Mouse (Mus musculus) gastrocnemius, adult 8-10 months (tissue): ENCODE results near the gene Cbs. TPM values are rescaled to one million over a fixed set of nuclear protein-coding genes. Genes with fewer than 3 reads are reported as not detected.
"Not testable (repeated sequence)": the region's sequence is repeated elsewhere in the genome, so short reads cannot be mapped to it uniquely, and the experiment has no call there.

Source experiments
- DNase-seq, 2 experiments: peaks; one replicate each; pipeline ENCODE4 v3.0.0; 2022; ENCODE audit warnings: low spot score in 2 of 2
- total RNA-seq, 4 experiments: library from RNA; stranded (reverse); gene quantifications; 2 replicates each; pipeline ENCODE4 v1.2.4; 2022

Gene Cbs
- total RNA-seq, 4 experiments from 2014 or later = 0.31 to 1.4 (median 0.76) TPM

DNA sequence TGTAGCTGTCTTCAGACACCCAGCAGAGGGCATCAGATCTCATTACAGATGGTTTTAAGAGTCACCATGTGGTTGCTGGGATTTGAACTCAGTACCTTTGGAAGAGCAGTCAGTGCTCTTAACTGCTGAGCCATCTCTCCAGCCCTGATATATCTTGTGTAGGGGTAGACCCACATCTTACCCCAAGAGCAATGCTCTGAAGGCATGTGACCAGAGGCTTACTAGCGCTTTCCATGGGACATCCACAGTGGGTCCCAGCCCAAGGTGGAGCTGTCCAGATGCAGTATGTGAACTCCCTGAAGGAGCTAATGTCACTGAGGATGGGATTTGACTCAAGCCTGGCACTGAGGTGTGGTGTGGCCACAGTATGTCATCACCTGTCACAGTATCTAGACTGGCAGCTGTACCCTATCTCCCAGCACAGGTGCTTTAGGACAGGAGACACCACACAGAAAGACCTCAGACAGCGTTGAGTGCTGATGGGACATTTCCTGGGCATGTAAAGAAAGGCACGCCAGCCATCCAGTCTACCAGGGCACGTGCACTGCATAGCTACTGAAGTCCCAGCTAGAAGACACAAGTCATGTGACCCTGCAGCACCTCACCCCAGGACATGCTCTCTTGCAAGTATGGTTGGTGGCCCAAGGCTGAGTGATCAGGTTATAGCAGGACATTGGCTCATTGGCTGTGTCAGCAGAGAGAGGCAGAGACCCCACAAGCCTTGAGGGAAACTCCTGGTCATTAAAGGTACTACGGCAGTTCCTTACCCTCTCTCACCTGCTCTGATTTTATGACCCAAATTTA, 9.4 kb upstream of the Cbs start:
- DNase-seq = no peak

DNA sequence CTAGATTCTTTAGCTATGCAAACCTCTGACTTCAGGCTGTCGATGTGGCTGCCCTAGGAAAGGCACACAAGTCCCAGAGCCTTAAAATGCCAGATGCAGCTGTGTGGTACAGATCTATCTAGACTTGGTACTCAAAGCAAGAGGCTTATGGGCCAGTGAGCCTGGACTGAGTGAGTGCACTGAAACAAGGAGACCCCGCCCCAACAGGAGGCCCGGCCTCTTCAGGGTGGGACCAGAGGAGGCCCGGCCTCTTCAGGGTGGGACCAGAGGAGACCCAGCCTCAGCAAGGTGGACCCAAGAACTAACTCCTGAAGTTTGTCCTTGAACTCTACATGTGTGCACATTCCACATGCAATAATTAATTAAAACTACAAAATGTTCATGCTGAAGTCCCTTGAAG, 5.9 kb upstream of the Cbs start:
- no peak for DNase-seq

GRCm38 (mm10) chr17:31642331-31642730, 5.3 kb upstream of the Cbs start:
- no peak for DNase-seq

DNA sequence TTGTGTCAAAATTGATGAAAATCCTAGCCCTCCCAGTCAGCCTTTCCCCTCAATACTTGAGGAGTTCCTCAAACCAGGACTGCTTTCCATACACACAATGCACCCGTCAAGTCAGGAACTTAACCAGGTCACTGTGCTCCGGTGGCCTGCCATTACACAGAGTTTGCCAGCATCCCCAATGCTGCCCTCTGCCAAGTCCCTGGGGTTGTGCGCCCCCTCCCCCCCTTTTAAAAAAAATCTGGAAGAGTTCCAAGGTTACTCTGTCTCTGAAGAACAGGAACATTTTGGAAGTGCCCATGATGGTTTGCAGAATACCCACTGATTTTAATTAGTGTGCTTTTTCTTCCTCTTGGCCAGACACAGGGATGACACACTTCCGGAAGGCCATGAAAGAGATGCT, 2.6 kb upstream of the Cbs start:
- DNase-seq = no peak

DNA sequence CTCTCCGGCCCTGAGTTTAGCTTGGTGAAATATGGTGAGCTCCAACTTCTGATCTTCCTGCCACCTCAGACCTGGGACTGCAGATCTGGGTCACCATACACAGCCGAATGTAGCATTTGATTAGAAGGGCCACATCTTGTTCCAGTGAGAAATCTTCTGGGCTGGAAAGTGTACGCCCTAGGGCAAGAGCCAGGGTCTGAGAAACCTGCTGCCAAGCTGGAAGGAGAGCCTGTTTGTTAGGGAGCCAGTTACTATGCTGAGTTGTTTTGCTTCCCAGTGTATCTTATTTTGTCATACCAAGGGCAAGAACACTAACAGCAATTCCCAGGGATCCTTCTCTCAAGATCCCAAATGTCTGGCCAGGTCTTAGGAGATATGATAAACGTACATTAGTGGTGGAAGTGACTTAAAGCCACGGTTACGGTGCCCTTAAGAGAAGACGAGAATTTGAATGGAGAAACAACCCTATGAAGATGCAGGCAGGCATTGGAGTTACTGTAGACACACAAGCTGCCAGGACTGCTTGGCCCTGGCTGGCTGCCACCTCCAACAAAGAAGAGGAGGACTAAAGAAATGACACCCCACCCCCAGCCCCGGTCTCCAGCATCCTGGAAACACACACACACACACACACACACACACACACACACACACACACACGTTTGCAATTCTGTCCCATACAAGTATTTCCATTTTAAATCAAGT, 980 bp upstream of the Cbs start:
- no peak for DNase-seq

DNA sequence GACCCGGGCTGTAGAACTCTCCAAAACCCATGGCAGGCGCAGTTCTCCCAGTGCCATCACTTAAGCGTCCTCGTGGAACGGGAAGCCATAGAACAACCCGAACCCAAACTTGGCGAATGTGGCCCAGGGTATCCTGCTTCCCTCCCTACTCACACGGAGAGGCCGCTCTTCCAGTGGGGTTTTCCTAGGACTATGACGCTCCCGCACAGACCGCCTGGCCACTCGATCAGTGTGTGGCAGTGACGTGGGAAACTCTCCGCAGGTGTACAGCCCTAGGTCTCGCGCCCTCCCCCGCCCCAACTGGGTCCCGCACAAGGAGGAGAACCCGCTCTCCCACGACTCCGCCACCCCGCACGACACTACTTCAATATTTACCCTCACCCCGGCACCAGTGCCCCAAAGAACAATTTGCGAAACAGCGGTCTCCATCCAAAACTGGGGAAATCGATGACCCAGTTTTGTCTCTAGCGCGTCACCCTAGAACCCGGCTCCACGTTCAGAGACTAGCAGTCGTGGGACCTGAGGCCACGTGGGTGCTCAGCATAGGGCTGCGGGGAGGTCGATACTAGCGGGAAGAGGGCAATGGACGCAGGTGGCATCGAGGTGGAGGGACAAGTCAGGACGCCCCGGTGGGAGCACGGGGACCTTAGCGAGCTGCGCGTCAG, 629 bp downstream of the Cbs start:
- no peak for DNase-seq

- DNase-seq = no peak
Observed at GRCm38 (mm10) chr17:31635781-31636180, 1.3 kb downstream of the Cbs start.

- no peak for DNase-seq
Observed at GRCm38 (mm10) chr17:31634896-31635295, 2.1 kb downstream of the Cbs start.

GRCm38 (mm10) chr17:31633007-31633406, 4.0 kb downstream of the Cbs start:
- no peak for DNase-seq

- DNase-seq = no peak
Observed at GRCm38 (mm10) chr17:31631081-31631800, 5.8 kb downstream of the Cbs start.

DNA sequence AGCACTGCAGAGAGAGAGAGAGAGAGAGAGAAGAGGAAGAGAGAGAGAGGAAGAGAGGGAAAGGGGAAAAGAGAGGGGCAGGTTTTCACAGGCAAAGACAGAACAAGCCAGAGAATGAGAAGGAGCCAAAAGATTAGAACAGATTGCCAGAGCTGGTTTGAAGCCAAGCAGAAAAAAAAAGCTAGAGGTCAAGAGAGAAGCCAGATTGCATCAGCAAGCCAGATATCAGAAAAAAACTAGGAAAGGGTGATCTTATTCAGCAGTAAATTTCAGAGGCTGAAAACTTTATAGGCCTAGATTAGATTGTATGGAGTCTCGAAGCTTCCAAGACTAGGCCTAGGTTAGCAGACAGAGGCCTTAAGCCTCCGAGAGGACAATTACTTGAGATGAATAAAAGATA, 9.1 kb downstream of the Cbs start:
- no peak for DNase-seq

DNA sequence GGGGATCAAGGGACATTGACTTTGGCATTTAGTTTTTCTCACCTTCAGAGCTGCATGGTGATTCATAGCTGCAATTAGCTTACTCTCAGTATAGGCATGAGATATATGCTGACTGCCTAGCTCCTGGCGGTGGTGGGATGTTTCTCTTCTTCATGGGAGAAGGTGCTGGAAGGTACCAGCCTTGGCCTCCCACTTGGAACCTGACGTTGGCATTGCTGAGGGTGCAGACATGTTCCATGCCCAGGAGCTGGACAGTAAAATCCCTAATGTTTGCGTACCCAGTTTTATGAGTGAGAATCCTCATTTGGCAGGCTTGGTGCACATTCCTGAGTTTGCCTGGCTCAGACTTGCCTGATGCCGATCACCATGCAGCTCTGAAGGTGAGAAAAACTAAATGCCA, 13.9 kb downstream of the Cbs start:
- no peak for DNase-seq

GRCm38 (mm10) chr17:31613086-31613755, 23.8 kb downstream of the Cbs start:
- peak in 1 of 2 experiments; percentile 13 for DNase-seq

- no peak for DNase-seq
Observed at GRCm38 (mm10) chr17:31609895-31610294, 27.1 kb downstream of the Cbs start.

DNA sequence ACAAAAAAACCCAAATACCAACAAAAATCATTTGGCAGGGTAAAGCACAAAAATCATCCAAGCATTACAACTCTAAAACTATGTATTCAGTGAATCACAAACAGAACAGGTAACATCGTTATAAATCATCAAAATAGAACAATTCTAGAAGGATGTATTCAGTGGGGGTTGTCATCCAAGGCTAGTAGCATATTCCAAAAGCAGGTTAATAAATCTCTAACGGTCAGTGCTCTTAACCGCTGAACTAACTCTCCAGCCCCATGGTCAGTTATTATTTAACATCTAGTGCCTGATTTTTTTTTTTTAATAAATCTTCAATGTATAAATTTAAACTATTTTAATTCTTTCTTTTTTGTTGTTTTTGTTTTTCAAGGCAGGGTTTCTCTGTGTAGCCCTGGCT, 27.9 kb downstream of the Cbs start:
- DNase-seq = not testable (repeated sequence)

GRCm38 (mm10) chr17:31607256-31607951, 29.6 kb downstream of the Cbs start:
- no peak for DNase-seq

- no peak for DNase-seq
Observed at GRCm38 (mm10) chr17:31606424-31606823, 30.6 kb downstream of the Cbs start.

DNA sequence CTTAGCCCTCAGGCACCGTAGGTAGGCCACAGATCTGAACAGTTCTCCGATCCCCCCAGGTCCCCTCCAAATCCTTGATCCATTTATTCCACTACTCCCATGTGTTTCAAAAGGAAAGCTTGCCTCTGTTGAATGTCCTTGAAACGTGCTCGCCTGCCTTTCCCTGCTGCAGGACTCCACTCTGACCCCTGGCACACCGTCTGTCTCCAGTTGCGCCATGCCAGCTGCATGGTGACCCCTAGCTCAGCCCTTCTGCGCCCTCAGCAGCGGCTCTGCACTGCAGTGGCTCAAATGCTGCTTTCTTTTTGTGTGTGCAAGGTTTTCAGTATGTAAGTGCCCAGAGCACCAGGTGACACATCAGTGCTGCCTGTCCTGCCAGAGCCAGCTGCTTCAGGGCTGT, 38.4 kb downstream of the Cbs start:
- no peak for DNase-seq

GRCm38 (mm10) chr17:31597957-31598356, 39.1 kb downstream of the Cbs start:
- no peak for DNase-seq

GRCm38 (mm10) chr17:31595077-31595476, 42.0 kb downstream of the Cbs start:
- no peak for DNase-seq

GRCm38 (mm10) chr17:31594590-31594989, 42.4 kb downstream of the Cbs start:
- DNase-seq = no peak
